Mouse (Mus musculus) gastrocnemius, postnatal 10 days (tissue): ENCODE results near the gene Adam23. TPM values are rescaled to one million over a fixed set of nuclear protein-coding genes. Genes with fewer than 3 reads are reported as not detected.
A peak's percentile ranks its signal among the peaks of the same experiment; 100 is the strongest.

ENCODE experiments used
- DNase-seq: peaks from one replicate; pipeline ENCODE4 v3.0.0; 2021; ENCODE audit warnings: mixed read lengths
- total RNA-seq, 2 experiments: library from RNA; stranded (reverse); gene quantifications; 2 replicates each; pipeline ENCODE4 v1.2.3; 2021

The Adam23 gene
- total RNA-seq, 2 experiments from 2014 or later: 9.7 to 11.8 TPM

DNA sequence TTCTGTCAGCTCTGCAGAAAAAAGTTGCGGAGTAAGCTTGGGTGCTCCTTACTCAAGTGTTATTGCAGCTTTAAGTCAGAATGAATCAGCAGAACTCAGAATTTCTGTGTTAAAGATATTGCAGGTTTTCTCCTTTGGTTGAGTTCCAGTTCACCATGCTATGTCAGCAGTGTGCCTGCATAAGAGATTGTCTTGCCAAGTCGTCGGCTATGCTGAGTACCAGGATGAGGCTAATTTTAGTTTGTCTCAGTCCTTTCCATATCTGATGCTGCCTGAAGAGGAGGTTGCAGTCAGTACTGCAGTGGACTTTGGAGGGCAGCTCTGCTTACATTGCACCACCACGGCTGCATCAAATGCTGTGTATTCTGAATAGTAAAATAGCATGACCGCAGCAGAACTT is 33.3 kb downstream of the Adam23 start:
- DNase-seq: no peak

- DNase-seq: no peak
Observed at GRCm38 (mm10) chr1:63484646-63485045, 39.0 kb downstream of the Adam23 start.

DNA sequence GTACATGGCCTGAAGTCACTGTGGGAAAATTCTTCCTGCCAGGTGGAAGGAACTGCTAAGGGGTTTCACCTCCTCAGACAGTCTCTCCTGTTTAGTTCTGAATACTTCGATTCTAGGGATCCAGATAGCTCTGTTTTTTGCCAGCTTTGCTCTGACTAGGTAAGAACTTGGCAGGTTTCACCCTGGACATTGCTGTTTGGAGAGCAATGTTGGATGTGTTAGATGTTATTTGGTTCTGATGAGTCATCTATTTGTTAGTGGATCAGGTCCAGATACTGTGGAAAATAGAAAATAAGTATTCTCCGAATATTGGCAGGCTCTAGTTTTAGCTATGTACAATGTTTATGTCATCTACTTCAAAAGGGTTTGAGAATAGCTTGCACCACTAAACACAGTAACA is 41.0 kb downstream of the Adam23 start:
- DNase-seq: no peak

DNA sequence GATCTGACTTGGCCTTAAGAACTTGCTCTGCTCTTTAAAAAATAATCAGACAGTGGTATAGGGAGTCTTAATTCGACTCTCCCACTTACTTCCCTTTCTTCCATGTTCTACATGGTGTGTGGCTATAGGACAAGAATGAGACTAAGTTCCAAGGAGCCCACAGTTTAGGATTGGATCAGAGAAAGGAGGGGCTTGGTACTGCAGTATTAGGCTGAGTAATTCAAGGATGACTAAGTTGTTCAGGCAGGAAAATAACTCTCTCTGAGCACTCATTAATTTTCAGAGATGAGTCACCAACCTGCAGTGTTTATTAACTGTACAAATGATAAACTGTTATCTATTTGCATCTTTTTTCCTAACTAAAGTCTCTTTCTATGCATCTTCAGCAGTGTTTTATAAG is 45.3 kb downstream of the Adam23 start:
- DNase-seq: no peak

DNA sequence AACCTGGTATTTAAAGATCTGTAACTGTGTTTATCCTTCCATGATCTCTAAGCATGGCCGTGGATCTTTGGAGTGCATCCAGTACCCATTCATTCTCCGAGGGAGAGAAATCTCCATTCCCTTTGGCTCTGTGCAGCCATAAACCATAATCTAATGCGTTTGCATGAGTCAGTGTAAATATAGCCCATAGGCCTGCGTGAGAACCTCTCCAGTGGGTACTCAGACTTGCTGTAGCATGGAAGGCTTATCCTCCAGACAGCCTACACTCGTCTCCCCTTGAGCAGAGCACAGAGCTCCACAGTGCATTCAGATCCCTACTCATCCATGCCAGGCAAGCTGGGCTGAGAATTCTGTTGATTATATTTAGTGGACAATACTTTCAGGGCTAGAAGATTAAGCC is 47.6 kb downstream of the Adam23 start:
- DNase-seq: no peak

DNA sequence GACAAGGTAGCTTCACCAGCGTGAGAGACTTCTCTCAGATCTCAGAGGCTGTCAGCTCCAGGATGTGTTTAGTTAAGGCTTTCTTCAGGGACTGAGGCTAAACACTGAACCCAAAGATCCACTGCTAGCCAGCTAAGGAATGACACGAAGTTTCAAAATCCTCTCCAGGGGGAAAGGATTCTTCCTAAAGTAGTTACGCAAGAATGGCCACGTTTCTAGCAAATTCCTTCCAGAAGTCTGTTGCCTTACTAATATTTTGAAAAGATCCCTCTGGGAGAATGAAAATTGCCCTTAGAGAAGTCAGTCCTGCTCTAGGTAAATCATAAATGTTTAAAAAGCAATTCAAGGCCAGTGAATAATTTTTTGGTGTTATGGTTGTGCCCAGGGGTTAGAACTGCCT is 61.7 kb downstream of the Adam23 start:
- DNase-seq: no peak

GRCm38 (mm10) chr1:63508801-63509200 is 63.1 kb downstream of the Adam23 start:
- DNase-seq: no peak

DNA sequence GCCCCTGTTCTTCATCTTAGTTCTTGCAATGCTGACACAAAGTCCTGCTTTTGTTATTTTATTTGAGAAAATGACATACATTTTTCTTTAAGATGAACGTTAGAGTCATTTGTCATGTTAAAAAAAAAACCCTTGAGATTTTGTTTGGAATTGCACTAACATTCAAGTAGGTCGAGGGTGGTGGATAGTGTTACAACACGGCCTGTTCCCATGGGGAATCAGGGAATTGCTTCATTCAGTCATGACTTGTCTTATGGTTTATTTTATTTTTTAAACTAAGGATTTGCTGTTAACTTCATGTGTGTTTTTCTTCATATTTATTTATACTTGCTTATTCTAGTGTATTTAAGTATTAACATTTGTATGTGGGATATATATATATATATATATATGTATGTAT is 65.7 kb downstream of the Adam23 start:
- DNase-seq: no peak

GRCm38 (mm10) chr1:63517800-63518199 is 72.1 kb downstream of the Adam23 start:
- no peak for DNase-seq

- DNase-seq: no peak
Observed at GRCm38 (mm10) chr1:63518814-63519213, 73.1 kb downstream of the Adam23 start.

DNA sequence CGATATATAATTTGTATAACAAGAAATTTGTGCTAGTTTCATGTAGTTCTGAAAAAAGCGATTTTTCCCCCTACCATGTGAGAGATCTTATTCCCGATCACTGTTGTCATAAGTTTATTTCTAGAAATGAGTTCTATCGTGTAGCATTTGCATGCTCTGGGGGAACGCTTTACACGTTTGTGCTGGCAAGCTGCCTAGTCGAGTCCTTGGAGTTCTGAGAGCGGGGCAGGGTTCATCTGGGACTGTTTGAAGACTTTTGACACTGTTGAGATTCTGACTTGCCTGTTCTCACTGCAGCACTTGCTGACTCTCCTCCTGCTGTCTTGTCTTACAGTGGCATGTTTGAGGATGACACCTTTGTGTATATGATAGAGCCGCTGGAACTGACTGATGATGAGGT is 84.2 kb downstream of the Adam23 start:
- peak; percentile 7 for DNase-seq

GRCm38 (mm10) chr1:63534271-63534827 is 88.7 kb downstream of the Adam23 start:
- peak; percentile 5 for DNase-seq

- DNase-seq: no peak
Observed at GRCm38 (mm10) chr1:63539884-63540613, 94.4 kb downstream of the Adam23 start.

DNA sequence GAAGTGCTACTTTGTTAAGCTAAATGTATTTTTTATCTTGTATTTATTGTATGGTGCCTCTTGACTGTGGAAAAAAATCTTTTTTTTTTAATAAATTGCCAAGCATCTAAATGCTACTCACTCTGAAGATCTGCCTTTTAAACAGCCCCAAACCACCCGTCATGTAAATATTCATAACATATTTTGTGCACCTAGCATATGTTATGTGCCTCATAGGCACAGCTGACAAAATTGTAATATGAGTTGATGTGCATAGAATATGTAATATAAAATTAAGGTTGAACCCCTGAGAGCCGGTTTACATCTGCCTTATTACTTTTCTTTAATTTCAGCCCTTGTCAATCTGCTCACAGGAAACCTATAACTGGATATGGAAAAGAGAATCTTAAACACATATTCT is 98.4 kb downstream of the Adam23 start:
- DNase-seq: no peak

GRCm38 (mm10) chr1:63553039-63553438 is 107.3 kb downstream of the Adam23 start:
- no peak for DNase-seq

DNA sequence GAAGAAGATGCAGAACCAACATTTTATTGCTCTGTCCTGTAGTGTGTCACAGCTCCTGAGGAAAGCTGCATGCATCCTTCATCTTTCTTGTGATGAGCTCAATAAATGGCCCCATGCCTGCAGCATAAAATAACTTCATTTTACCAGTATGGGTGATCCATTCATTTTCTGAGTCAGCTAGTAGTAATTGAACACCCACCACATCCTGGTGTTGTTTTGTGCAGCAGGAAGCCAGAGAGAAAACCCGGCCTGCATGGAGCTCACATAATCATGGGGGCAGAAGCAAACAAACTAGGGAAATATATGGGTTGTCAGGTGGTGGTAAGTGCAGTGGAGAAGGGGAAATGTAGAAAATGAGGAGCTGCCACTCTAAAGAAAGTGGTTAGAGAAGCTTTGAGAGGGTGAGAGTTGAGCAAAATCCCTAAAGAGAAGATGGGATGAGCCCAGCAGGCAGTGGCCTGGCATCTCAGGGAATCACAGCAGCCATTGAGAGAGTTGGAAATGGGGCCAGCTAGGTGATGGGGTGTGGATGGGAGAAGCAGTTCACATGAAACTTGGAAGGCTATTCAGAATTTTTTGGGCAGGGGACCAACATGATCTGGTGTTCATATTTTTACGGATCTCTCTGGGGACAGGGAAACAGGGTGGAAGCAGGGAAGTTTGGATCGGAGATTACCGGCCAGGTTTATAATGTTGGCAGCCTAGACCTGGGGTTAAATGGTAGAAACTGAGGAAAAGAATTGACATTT is 116.3 kb downstream of the Adam23 start:
- DNase-seq: no peak

DNA sequence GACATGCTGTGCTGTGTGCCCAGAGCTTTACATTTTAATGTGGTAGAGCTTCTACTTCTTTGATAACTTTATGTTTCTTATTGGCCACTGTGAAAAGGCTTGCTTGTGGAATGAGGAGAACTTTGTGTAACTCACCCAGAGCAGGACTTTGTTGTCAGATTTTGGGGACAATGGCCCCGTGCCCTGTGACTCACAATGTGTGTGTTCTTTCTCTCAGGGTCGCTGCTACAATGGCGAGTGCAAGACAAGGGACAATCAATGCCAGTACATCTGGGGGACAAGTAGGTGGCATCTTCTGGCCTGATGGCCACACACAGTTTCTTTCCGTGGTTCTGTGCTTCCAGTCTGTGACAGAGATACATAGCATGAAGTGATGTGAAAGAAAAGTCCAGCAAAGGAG is 118.2 kb downstream of the Adam23 start:
- no peak for DNase-seq

- DNase-seq: no peak
Observed at GRCm38 (mm10) chr1:63566501-63566900, 120.8 kb downstream of the Adam23 start.

DNA sequence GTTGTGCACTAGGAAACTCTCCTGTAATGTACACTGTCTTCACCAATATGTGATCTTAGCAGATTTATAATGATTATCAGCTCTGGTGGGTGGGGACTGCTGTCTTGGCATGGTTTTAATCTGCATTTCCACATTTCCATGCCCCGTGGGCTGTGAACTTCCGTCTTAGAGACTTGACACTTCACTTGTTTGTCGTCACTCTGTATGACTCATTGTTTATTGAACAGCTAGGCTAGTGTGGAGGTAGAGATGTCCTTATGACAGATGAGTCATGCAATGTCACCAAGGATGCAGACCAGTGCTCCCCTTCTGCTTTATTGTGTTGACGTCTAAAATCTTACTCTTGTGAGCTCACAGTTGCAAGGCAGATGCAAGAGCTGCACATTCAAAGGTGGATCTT is 121.3 kb downstream of the Adam23 start:
- no peak for DNase-seq

- no peak for DNase-seq
Observed at GRCm38 (mm10) chr1:63572229-63572628, 126.5 kb downstream of the Adam23 start.

DNA sequence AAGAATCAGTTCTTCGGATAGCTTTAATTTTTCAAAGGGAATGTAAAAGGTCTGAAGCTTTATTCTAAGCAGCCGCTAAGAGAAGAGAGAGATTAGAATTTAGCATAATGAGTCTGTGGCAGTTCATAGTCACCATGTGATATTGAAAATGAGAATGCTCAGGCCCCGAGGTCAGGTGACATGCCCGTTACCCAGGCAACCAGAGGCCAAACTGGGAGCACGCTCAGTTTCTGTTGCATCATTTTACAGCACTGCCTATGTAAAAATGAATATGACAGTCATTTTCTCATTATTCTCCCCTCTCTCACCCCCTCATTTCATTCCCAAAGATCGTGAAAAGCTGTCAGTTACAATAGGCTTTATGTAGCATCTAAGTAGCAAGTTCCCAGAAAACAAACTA is 127.7 kb downstream of the Adam23 start:
- no peak for DNase-seq

DNA sequence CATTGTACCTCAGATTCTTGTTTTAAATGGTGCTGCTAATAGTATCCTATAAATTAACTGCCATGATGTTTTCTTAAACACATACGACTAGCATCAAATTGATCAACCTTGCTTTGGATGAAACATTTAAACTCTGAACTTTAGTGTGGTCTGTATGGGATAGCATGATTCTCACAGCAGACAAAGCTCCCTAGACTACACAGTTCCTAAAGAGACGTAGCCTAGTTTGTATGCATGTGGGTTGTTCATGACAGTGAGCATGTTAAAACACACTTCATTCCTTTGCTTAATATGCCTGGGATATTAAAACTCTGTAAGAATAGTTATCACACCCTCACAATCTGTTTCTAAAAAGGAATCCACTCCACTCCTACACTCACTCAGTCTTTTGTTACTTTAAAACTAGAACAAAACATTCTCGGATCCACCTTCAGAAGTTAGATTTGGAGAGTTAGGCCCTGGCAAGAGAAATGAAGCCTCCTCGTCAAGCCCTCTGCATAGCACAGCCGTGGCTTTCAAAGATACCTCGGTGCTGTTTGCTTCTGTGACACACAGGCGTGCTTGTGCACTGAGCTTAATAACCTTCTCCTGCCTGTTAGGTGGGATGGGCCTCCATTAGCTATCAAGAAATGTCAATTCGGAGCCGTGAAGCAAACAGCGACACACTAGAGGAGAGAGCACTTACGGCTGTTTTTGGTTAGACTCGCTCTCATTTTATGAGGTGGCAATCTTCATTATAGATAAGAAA is 128.3 kb downstream of the Adam23 start:
- DNase-seq: no peak

DNA sequence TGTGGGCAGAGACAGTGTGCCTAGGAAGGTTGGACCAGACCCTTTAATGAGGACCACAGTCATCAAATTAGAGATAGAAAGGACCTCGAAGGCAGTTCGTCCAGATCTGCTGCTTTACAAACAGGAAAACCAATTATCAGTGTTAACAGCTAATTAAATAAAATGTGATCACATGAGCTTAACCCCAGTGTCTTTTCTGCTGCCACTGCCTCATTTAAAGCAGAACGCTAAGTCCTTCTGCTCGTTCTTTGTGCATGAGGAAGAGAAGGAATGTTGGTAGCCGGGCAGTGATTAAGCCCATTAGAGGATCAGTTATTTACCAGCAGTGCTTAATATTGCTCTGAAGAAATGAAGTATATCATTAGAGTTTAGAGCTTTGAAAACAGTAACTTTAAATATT is 131.1 kb downstream of the Adam23 start:
- no peak for DNase-seq
